Mouse (Mus musculus): ENCODE results near the gene Gm45716.
"Not testable (repeated sequence)": the region's sequence is repeated elsewhere in the genome, so short reads cannot be mapped to it uniquely, and the experiment has no call there.

Gene Gm45716

GRCm38 (mm10) chr11:90250189-90250588 is 62.7 kb downstream of the Gm45716 start:
- DNase-seq (ENCODE audit: low spot score) = no peak

- DNase-seq (ENCODE audit: low spot score) = no peak
These were observed 63.2 kb downstream of the Gm45716 start for GRCm38 (mm10) chr11:90250730-90251129.

GRCm38 (mm10) chr11:90251923-90252322 is 64.4 kb downstream of the Gm45716 start:
- no peak for DNase-seq (ENCODE audit: low spot score)

- DNase-seq (ENCODE audit: low spot score) = no peak
These were observed 64.9 kb downstream of the Gm45716 start for GRCm38 (mm10) chr11:90252366-90252765.

- DNase-seq (ENCODE audit: low spot score) = no peak
These were observed 67.1 kb downstream of the Gm45716 start for GRCm38 (mm10) chr11:90254536-90254935.

GRCm38 (mm10) chr11:90255687-90256086 is 68.2 kb downstream of the Gm45716 start:
- DNase-seq (ENCODE audit: low spot score) = no peak

GRCm38 (mm10) chr11:90256833-90257525 is 69.5 kb downstream of the Gm45716 start:
- DNase-seq (ENCODE audit: low spot score) = no peak

GRCm38 (mm10) chr11:90258321-90258927 is 70.9 kb downstream of the Gm45716 start:
- DNase-seq (ENCODE audit: low spot score) = no peak

- no peak for DNase-seq (ENCODE audit: low spot score)
These were observed 71.6 kb downstream of the Gm45716 start for GRCm38 (mm10) chr11:90259071-90259470.

- no peak for DNase-seq (ENCODE audit: low spot score)
These were observed 72.3 kb downstream of the Gm45716 start for GRCm38 (mm10) chr11:90259826-90260225.

GRCm38 (mm10) chr11:90264180-90264579 is 76.7 kb downstream of the Gm45716 start:
- DNase-seq (ENCODE audit: low spot score) = no peak

- DNase-seq (ENCODE audit: low spot score) = no peak
These were observed 78.1 kb downstream of the Gm45716 start for GRCm38 (mm10) chr11:90265581-90265980.

- DNase-seq (ENCODE audit: low spot score) = no peak
These were observed 81.5 kb downstream of the Gm45716 start for GRCm38 (mm10) chr11:90268934-90269333.

- DNase-seq (ENCODE audit: low spot score) = no peak
These were observed 82.1 kb downstream of the Gm45716 start for GRCm38 (mm10) chr11:90269398-90270123.

GRCm38 (mm10) chr11:90270132-90270877 is 82.8 kb downstream of the Gm45716 start:
- no peak for DNase-seq (ENCODE audit: low spot score)

GRCm38 (mm10) chr11:90274187-90274586 is 86.7 kb downstream of the Gm45716 start:
- no peak for DNase-seq (ENCODE audit: low spot score)

- DNase-seq (ENCODE audit: low spot score) = no peak
These were observed 88.2 kb downstream of the Gm45716 start for GRCm38 (mm10) chr11:90275663-90276062.

GRCm38 (mm10) chr11:90276150-90276549 is 88.7 kb downstream of the Gm45716 start:
- no peak for DNase-seq (ENCODE audit: low spot score)

GRCm38 (mm10) chr11:90276561-90276960 is 89.1 kb downstream of the Gm45716 start:
- no peak for DNase-seq (ENCODE audit: low spot score)

- DNase-seq (ENCODE audit: low spot score) = no peak
These were observed 92.6 kb downstream of the Gm45716 start for GRCm38 (mm10) chr11:90280069-90280468.

- DNase-seq (ENCODE audit: low spot score) = not testable (repeated sequence)
These were observed 94.5 kb downstream of the Gm45716 start for GRCm38 (mm10) chr11:90281943-90282342.

GRCm38 (mm10) chr11:90283159-90283558 is 95.7 kb downstream of the Gm45716 start:
- DNase-seq (ENCODE audit: low spot score) = no peak

Measured in testis, postnatal 14 days (tissue).